Mouse (Mus musculus): Measurements from ENCODE around the gene Colgalt2. TPM values are rescaled to one million over a fixed set of nuclear protein-coding genes. Genes with fewer than 3 reads are reported as not detected.

Colgalt2 gene
- polyA plus RNA-seq, 1 experiment from 2014 or later: 3.5 TPM

GRCm38 (mm10) chr1:152537186-152537585 lies 137.6 kb downstream of the Colgalt2 start:
- Histone ChIP-seq H3K4me1 (ENCODE audit: control insufficient read depth, insufficient read depth, low read length) (peaks cover 21% of the 10 kb centered on the region), H3K9me3 (replicated peaks; ENCODE audit: control insufficient read depth, low read length) (no peaks in the 10 kb centered on the region), H3K36me3 (ENCODE audit: control insufficient read depth, insufficient read depth, low read length) (peaks cover 21% of the 10 kb centered on the region), H3K4me3 (ENCODE audit: low read depth, low read length) (no peak overlapping the region), H3K27me3 (ENCODE audit: control insufficient read depth, insufficient read depth, low read length) (no peaks in the 10 kb centered on the region), H3K27ac (ENCODE audit: low read depth, low read length) (no peak overlapping the region), H3K9ac (ENCODE audit: low read depth, low read length) (0 out of 2 replicates have a peak overlapping the region, but pooled peaks have one; percentile 34), H3K4me2 (no peak overlapping the region)
- no peak for ATAC-seq (replicated peaks; ENCODE audit: insufficient number of reproducible peaks, low FRiP score, low TSS enrichment)
- 78% methylated on average over 13 of the region's 13 CpGs for WGBS (ENCODE audit: insufficient replicate concordance)

DNA sequence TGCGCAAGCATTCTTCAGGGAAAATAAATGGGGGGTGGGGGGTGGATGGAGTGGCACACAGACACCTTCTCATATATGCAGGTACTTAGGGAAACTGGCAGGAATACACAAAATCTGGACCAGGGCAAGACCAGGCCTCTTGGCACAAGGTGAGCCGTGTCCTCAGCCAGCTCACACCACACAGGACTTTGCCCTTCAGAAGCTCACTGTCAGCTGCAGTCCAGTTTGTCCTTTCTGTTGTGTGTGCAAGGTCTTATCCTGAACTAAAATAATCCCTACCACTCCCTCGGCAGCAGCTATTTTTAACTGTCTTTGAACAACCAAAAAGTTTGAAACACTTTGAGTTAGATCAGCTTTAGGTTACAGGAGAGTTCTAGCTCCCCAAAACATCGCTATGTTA lies 139.2 kb downstream of the Colgalt2 start:
- Histone ChIP-seq H3K36me3 (ENCODE audit: control insufficient read depth, insufficient read depth, low read length) (peaks cover 30% of the 10 kb centered on the region), H3K4me2 (no peak overlapping the region; the same call in 1 of the 2 replicates), H3K27me3 (ENCODE audit: control insufficient read depth, insufficient read depth, low read length) (no peaks in the 10 kb centered on the region), H3K9ac (ENCODE audit: low read depth, low read length) (no peak overlapping the region), H3K27ac (ENCODE audit: low read depth, low read length) (peak overlapping the region; percentile 73), H3K4me1 (ENCODE audit: control insufficient read depth, insufficient read depth, low read length) (peaks cover 8% of the 10 kb centered on the region; the same call in 1 of the 2 replicates), H3K9me3 (replicated peaks; ENCODE audit: control insufficient read depth, low read length) (no peaks in the 10 kb centered on the region), H3K4me3 (ENCODE audit: low read depth, low read length) (no peak overlapping the region)
- WGBS (ENCODE audit: insufficient replicate concordance): 59% methylated on average over 4 of the region's 4 CpGs
- no peak for ATAC-seq (replicated peaks; ENCODE audit: insufficient number of reproducible peaks, low FRiP score, low TSS enrichment)

GRCm38 (mm10) chr1:152540304-152540887 lies 140.8 kb downstream of the Colgalt2 start:
- Histone ChIP-seq H3K4me1 (ENCODE audit: control insufficient read depth, insufficient read depth, low read length) (peaks cover 4% of the 10 kb centered on the region; the same call in 1 of the 2 replicates), H3K9me3 (replicated peaks; ENCODE audit: control insufficient read depth, low read length) (no peaks in the 10 kb centered on the region), H3K27me3 (ENCODE audit: control insufficient read depth, insufficient read depth, low read length) (no peaks in the 10 kb centered on the region), H3K36me3 (ENCODE audit: control insufficient read depth, insufficient read depth, low read length) (peaks cover 29% of the 10 kb centered on the region), H3K9ac (ENCODE audit: low read depth, low read length) (no peak overlapping the region), H3K4me3 (ENCODE audit: low read depth, low read length) (no peak overlapping the region), H3K27ac (ENCODE audit: low read depth, low read length) (no peak overlapping the region), H3K4me2 (no peak overlapping the region)
- no peak for ATAC-seq (replicated peaks; ENCODE audit: insufficient number of reproducible peaks, low FRiP score, low TSS enrichment)
- 84% methylated on average over 3 of the region's 3 CpGs for WGBS (ENCODE audit: insufficient replicate concordance)

DNA sequence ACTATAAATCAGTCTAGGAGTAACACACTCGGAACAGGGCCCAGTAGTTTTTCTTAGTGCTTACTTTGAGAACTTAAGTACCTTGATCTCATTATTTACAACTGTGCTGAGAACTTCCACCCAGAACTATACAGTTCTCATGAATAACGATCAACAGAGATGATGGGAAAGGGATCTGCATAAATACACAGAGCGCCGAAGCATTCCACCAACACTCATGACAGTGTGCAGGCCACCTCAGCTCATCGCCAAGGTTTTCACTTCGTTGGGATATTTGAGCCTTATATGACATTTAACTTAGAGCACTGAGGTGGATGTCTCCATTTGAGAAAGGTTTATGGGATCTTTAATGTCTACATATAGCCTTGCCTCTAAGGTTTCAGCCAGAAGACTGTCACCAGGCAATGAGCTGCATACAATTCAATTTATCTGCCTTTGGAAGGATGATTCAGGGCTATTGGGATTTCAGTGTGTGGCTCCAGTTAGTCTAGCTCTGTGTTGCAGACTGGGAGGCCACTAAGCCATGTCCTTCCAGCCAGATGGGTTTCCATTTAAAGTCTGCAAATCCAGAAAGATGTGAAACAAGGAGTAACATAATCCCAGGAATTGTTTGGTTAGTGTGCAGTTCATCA lies 143.2 kb downstream of the Colgalt2 start:
- no peak overlapping the region for H3K4me3 ChIP-seq (ENCODE audit: low read depth, low read length)
- H3K4me2 ChIP-seq: no peak overlapping the region
- H3K36me3 ChIP-seq (ENCODE audit: control insufficient read depth, insufficient read depth, low read length): peaks cover 27% of the 10 kb centered on the region
- no peaks in the 10 kb centered on the region for H3K9me3 ChIP-seq (replicated peaks; ENCODE audit: control insufficient read depth, low read length)
- peaks cover 4% of the 10 kb centered on the region; the same call in 1 of the 2 replicates for H3K4me1 ChIP-seq (ENCODE audit: control insufficient read depth, insufficient read depth, low read length)
- H3K9ac ChIP-seq (ENCODE audit: low read depth, low read length): no peak overlapping the region
- 82% methylated on average over 6 of the region's 6 CpGs for WGBS (ENCODE audit: insufficient replicate concordance)
- H3K27me3 ChIP-seq (ENCODE audit: control insufficient read depth, insufficient read depth, low read length): no peaks in the 10 kb centered on the region
- H3K27ac ChIP-seq (ENCODE audit: low read depth, low read length): no peak overlapping the region
- no peak for ATAC-seq (replicated peaks; ENCODE audit: insufficient number of reproducible peaks, low FRiP score, low TSS enrichment)

- no peak for ATAC-seq (replicated peaks; ENCODE audit: insufficient number of reproducible peaks, low FRiP score, low TSS enrichment)
Observed at GRCm38 (mm10) chr1:152543449-152544159, 144.0 kb downstream of the Colgalt2 start.

DNA sequence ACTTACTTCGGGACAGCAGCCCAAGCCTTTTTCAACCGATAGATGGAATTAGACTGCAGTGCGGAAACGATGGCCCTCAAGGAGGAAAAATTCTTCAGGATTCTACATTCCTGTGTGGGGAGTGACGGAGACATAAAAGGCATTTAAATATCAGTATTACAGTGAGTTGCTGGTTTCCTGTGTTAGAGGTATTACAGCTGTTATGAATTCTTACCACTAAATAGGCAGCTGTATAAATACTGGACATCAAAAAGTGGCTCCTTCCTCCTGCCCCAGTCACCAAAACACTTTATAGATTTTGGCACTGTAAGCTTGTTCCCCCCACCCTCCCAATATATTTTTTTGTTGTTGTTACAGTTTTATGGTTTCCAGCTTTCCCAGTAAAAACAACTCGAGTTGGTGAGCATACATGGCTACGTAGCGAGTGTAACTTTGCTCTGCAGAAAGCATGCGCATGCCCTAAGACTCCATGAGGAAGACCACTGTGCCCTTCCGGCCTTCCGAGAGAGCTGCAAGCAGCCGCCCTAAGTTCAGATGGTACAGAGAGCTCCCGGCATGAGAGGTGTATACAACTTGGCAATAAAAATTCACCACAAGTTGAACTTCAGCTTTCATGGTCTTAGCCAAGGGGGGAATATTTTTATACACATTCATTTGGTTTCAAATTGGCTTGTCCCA lies 149.6 kb downstream of the Colgalt2 start:
- ATAC-seq (replicated peaks; ENCODE audit: insufficient number of reproducible peaks, low FRiP score, low TSS enrichment): no peak
- 79% methylated on average over 13 of the region's 13 CpGs for WGBS (ENCODE audit: insufficient replicate concordance)
- Histone ChIP-seq H3K4me1 (ENCODE audit: control insufficient read depth, insufficient read depth, low read length) (0 out of 2 replicates have a peak, but pooled peaks cover 4% of the 10 kb centered on the region), H3K36me3 (ENCODE audit: control insufficient read depth, insufficient read depth, low read length) (peaks cover 42% of the 10 kb centered on the region), H3K9ac (ENCODE audit: low read depth, low read length) (no peak overlapping the region), H3K9me3 (replicated peaks; ENCODE audit: control insufficient read depth, low read length) (no peaks in the 10 kb centered on the region), H3K27ac (ENCODE audit: low read depth, low read length) (peak overlapping the region; percentile 23; the same call in 1 of the 2 replicates), H3K27me3 (ENCODE audit: control insufficient read depth, insufficient read depth, low read length) (no peaks in the 10 kb centered on the region), H3K4me3 (ENCODE audit: low read depth, low read length) (no peak overlapping the region), H3K4me2 (no peak overlapping the region)

More at GRCm38 (mm10) chr1:152543449-152544159, 144.0 kb downstream of the Colgalt2 start:
- Histone ChIP-seq H3K27ac (ENCODE audit: low read depth, low read length) (no peak overlapping the region), H3K4me2 (no peak overlapping the region), H3K9ac (ENCODE audit: low read depth, low read length) (no peak overlapping the region), H3K4me1 (ENCODE audit: control insufficient read depth, insufficient read depth, low read length) (peaks cover 4% of the 10 kb centered on the region; the same call in 1 of the 2 replicates), H3K4me3 (ENCODE audit: low read depth, low read length) (no peak overlapping the region), H3K36me3 (ENCODE audit: control insufficient read depth, insufficient read depth, low read length) (peaks cover 27% of the 10 kb centered on the region), H3K27me3 (ENCODE audit: control insufficient read depth, insufficient read depth, low read length) (no peaks in the 10 kb centered on the region), H3K9me3 (replicated peaks; ENCODE audit: control insufficient read depth, low read length) (no peaks in the 10 kb centered on the region)
- WGBS (ENCODE audit: insufficient replicate concordance): 72% methylated on average over 2 of the region's 2 CpGs

GRCm38 (mm10) chr1:152550544-152550943 lies 150.9 kb downstream of the Colgalt2 start:
- no peak overlapping the region for H3K4me3 ChIP-seq (ENCODE audit: low read depth, low read length)
- no peaks in the 10 kb centered on the region for H3K27me3 ChIP-seq (ENCODE audit: control insufficient read depth, insufficient read depth, low read length)
- peaks cover 41% of the 10 kb centered on the region for H3K36me3 ChIP-seq (ENCODE audit: control insufficient read depth, insufficient read depth, low read length)
- ATAC-seq (replicated peaks; ENCODE audit: insufficient number of reproducible peaks, low FRiP score, low TSS enrichment): no peak
- no peaks in the 10 kb centered on the region for H3K9me3 ChIP-seq (replicated peaks; ENCODE audit: control insufficient read depth, low read length)
- H3K4me1 ChIP-seq (ENCODE audit: control insufficient read depth, insufficient read depth, low read length): peaks cover 11% of the 10 kb centered on the region
- no peak overlapping the region for H3K9ac ChIP-seq (ENCODE audit: low read depth, low read length)
- 73% methylated on average over 2 of the region's 2 CpGs for WGBS (ENCODE audit: insufficient replicate concordance)
- no peak overlapping the region for H3K27ac ChIP-seq (ENCODE audit: low read depth, low read length)
- no peak overlapping the region for H3K4me2 ChIP-seq

DNA sequence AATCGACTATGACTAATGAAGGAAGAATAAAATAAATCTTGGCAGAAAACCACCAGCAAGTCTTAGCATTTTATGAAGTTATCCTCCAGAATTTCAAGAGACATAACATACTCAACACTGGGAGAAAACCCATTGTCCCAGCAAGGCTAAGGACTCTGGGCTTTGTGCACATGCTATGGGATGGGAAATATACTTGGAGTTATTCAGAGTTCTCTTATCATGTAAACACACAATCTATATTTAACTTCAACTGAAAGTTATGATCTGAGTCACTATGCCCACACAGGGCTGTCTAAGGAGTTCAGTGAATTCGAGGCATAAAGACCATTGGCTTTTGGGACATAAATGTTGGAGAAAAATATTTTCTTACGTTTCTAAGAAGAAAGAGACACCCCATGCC lies 151.3 kb downstream of the Colgalt2 start:
- 70% methylated on average over 3 of the region's 3 CpGs for WGBS (ENCODE audit: insufficient replicate concordance)
- Histone ChIP-seq H3K9ac (ENCODE audit: low read depth, low read length) (no peak overlapping the region), H3K36me3 (ENCODE audit: control insufficient read depth, insufficient read depth, low read length) (peaks cover 38% of the 10 kb centered on the region), H3K9me3 (replicated peaks; ENCODE audit: control insufficient read depth, low read length) (no peaks in the 10 kb centered on the region), H3K4me3 (ENCODE audit: low read depth, low read length) (no peak overlapping the region), H3K27ac (ENCODE audit: low read depth, low read length) (no peak overlapping the region), H3K4me2 (no peak overlapping the region), H3K4me1 (ENCODE audit: control insufficient read depth, insufficient read depth, low read length) (peaks cover 15% of the 10 kb centered on the region), H3K27me3 (ENCODE audit: control insufficient read depth, insufficient read depth, low read length) (no peaks in the 10 kb centered on the region)
- ATAC-seq (replicated peaks; ENCODE audit: insufficient number of reproducible peaks, low FRiP score, low TSS enrichment): no peak
